Mouse (Mus musculus): ENCODE measurements around the gene AW011738.

The AW011738 gene

DNA sequence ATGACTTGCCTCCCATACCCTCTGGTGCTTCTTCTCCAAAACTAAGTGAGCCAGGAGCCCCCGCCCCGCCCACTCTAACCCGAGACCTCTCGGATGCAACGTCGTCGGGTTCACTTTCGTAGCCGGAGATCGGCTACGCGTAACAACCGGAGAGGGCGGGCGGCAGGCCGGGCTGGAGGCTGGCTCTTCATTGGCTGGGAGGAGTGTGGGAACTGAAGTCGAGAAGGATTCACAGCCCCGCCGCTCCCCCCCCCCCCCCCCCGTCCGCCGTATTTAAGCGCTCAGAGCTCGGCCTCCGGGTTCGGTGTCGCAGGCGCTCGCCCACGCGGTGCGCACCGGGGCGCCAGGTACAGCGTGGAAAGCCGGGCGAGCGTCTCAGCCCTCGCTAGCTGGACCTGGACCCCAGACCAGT is at the start of gene AW011738:
AW011738 (plus strand) TSS at position 304 of the 412 bp plus-strand sequence.
- DNase-seq (ENCODE audit: low spot score): peak; percentile 79

DNA sequence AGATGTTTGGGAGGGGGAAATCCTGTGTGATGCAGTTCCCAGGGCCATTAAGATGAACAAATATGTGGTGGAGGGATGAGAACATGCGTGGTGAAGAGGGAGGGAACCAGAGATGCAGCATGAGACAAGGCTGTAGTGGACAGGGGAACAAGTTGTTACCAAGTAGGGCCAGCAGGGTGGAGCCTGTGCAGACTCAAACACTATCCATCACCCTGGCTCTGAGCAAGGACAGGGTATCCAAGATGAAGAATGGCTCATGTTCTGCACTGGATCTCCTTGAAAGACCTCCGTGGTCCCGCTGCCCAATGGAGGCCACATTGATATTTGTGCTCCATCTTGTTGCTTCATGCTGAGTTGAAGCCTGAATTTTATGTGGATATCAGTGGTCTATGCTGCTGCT is 48.3 kb upstream of the AW011738 start:
- DNase-seq (ENCODE audit: low spot score): no peak

DNA sequence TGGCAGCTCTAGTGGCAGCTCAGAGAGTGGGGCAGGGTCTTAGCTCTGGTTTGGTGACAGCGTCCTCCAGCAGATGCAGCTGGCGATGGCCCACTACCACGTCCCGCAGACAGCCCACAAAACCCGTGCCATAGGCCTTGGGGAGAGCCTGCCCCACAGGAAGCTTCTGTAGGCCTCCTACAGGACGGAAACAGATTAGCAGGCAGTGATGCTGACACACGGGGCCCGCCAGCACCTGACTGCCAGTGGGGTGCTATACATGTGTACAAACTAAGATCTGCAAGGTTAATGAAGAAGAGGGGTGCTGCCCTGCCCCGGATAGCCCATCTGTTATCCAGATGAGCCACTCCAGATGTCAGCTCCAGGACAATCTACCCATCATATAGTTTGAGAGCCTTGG is 36.6 kb upstream of the AW011738 start:
- no peak for DNase-seq (ENCODE audit: low spot score)

DNA sequence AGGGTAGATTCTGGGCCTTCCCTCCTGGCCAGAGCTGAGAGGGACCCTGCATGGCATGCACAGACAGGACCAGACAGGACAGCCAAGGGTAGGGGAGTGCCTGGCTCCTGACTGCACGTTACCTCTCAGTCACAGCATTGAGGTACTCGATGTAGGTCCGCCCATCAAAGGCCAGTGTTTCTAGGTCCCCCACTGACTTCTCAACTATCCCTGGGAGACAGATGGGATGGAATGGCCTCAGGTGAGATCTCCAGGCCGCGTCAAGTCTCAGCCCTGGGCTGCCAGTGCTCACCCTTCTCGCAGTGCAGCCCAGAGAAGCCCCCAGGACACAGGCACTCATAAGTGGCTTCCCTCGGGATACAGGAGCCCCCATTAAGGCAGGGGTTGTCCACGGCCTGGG is 34.5 kb upstream of the AW011738 start:
- DNase-seq (ENCODE audit: low spot score): no peak

DNA sequence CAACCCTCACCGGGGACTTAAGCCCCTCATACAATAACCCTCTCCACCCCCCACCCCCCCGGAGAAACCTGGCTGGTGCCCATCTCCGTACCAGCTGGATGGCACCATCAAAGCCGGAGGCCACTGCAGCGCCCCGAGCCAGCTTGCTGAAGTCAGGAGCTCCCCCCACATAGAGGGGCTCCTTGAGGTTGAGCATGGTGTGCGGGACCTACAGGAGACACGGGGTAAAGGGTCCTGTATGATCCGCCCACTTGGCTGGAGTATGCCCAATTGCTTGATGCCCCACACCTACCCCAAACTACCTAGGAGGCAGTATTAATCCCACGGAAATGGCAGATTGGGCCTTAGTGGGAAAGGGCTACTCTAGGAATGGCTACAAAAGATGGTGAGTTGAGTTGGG is 34.0 kb upstream of the AW011738 start:
- DNase-seq (ENCODE audit: low spot score): no peak

DNA sequence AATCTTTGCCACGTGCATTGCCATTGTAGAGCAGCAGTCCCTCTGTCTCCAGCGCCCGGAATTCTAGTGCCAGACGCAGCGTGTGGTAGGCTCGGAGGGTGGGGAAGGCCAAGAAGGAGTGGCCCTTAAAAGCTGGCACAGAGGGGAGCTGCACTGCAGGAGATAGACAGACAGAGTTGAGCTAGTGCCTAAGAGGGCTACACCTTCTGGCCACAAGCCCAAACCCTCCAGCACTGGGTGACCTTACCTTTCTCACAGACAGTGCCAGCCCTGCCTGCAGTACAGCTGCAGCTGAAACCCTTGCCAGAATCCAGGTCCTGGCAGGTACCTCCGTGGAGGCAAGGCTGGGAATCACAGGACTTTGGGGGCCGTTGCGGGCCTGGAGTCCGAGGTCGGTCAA is 31.3 kb upstream of the AW011738 start:
- no peak for DNase-seq (ENCODE audit: low spot score)

DNA sequence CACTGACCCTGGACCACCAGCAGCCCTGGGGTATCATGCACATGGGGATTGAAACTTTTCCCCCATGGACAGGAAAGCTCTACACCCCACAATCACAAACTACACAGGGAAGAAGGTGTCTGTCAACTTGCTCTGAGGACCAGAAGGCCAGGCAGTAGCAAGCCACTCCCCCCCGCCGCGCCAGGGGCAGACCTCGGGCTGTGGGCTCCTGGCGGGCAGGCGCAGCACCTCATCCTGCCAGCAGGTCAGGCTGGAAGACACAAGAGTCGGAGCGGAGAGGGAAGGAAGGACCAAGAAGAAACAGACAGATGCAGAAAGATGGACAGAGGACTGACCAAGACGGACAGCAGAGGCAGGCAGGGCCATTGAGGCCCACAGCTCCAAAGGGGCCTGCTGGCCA is 25.5 kb upstream of the AW011738 start:
- DNase-seq (ENCODE audit: low spot score): no peak

DNA sequence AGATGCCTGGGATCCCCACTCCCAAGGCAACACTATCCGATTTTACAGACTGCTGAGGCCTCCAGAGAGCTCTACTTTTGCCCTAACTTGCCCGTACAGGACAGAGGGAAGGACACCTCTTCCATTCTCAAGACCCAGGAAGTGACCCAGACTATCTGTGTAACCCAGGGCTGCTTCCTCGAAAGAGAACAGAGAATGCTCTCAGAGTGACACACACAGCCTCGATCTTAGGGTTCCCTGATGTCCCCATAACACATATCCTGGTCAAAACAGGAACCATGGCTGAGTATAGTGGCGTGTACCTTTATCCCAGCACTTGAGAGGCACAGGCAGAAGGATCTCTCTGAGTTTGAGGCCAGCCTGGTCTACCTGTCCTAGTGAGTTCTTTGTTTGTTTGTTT is 19.4 kb upstream of the AW011738 start:
- DNase-seq (ENCODE audit: low spot score): no peak

DNA sequence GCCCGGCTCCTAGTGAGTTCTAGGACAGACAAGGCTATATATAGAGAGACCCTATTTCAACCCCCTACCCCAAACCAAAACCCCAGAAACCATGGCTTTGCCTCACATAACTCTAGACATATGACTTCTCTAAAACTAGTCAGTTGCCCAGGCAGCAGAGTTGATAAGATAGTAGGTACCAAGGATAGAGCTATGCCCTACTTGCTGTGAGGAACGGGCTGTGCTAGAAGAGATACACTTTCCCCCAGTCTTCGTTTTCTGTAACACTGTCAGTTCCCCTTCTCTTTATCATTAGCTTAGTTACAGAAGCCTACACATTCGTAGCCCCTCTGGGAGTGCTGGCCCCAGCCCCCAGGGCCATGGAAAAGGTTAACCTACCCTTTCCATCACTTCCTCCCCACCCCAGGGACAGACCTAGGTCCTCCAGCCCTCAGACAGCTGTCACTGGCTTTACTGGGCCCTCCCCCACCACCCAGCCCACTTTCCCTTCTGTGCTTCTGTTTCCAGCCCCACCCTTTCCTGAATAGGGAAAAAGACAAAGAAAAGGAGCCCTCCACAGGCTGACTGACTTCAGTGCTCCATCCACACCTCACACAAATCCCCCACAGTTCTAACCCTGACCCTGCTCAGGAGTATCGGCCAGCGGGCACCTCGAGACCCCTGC is 18.7 kb upstream of the AW011738 start:
- no peak for DNase-seq (ENCODE audit: low spot score)

DNA sequence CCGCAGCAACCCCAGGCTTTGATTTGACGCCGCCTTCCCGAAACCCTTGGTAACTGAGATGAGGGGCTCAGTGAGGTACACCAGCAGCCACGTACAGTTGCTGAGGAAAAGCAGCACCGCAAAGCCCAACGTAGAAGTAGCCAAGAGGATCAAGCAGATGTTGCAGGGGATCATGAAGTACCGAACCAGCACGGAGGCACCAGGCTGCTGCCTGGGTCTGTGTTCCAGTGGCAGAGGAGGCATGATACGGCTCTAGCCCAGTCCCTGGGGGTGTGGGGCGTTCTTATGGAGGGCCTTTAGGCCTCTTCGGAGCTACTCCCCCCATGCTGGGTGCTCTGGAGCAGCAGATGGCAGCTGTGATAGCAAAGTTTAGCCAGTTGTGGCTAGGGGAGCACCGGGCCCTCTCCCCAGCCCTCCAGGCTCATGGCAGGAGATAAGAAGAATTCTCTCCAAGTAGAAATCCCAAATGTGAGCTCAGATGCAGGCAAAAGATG is 17.6 kb upstream of the AW011738 start:
- DNase-seq (ENCODE audit: low spot score): no peak

DNA sequence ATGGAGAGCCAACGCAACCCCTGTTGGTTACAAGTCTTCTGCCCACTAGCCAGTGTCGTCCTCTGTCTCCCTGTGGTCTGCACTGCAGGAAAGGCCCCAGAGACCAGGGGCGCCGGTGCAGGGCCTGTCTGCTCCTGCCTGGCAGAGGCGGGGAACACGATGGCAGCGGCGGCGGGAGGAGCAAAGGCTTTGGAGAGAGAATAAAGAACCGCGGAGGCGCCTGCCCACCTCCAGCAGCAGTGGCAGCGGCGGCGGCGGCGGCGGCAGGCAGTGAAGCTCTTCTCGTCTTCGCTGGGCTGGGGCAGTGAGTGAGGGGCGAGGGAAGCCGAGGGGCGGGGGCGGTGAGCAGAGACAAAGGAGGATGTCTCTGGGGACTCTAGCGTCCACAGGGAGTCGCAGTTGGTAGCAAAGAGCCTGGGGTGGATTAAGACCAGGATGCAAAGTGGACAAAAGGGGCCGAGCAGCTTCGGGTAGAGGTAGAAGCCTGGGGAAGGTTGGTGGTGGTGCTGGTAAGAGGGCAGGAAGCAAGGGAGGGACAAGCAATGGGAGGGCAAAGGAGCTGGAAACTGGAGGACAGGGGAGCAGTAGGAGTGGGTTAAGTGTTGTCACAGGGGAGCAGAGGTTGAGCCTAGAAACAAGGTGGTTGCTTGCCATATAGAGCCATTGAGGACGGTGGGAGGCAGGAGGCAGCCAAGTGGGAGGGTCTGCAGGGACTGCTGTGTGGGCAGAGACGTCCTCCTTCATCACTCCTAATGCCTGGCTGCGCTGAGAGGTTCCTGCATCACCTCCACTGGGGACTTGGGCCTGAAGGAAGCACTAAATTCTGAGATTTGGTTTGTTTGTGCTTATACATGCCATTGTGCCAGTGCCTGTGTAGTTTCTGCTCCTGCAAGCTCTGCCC is 16.9 kb upstream of the AW011738 start:
- no peak for DNase-seq (ENCODE audit: low spot score)

DNA sequence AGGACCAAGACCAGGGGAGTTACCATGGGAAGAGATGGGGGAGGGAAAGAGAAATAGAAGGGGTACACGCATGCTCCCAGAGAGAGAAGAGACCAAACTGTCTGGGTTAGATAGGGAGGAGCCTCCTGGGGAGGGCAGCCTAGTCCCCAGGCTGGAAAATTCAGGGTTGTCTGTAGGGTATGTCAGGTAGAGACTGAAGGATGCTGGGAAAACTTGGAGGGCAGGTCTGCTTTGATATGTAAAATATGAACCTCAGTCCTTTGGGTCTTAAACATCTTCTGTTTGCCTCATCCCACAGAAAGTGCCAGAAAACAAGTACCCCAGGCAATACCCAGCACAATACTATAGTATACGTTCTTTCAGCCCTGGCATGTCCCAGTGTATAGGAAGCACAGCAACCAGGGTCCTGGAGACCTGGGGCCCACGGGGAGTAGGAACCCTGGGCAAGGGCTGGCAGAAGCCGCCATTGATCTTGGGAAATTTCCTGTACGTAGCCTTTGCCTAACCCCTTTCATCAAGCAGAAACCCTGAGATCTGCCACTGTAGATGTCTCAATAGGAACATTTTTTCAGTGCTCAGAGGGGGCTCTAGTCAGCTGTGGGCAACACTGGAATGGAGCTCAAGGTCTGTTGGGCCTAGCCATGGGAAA is 14.8 kb upstream of the AW011738 start:
- no peak for DNase-seq (ENCODE audit: low spot score)

DNA sequence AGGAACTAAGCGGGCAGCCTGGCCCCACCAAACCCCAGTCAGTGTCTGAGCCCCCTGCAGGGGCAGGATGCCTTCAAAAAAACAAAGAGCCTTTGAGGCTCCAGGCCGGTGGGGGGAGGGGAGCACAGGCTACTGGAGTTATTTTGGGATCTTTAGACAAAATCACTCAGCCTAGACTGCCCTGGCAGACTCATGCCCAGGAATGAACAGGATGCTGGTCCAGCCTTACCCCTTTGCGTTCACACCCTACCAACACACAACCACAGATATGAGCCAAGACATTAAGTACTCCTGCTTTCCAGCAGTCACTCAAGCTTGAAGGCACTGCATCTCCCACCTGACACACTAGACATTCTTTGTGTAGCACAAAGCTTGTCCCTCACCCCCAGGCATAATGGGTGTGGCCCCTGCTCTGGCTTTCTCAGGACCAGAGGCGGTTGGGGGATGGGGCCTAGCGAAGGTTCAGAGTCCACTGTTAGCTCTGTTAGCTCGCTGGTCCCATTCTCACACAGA is 14.2 kb upstream of the AW011738 start:
- no peak for DNase-seq (ENCODE audit: low spot score)

DNA sequence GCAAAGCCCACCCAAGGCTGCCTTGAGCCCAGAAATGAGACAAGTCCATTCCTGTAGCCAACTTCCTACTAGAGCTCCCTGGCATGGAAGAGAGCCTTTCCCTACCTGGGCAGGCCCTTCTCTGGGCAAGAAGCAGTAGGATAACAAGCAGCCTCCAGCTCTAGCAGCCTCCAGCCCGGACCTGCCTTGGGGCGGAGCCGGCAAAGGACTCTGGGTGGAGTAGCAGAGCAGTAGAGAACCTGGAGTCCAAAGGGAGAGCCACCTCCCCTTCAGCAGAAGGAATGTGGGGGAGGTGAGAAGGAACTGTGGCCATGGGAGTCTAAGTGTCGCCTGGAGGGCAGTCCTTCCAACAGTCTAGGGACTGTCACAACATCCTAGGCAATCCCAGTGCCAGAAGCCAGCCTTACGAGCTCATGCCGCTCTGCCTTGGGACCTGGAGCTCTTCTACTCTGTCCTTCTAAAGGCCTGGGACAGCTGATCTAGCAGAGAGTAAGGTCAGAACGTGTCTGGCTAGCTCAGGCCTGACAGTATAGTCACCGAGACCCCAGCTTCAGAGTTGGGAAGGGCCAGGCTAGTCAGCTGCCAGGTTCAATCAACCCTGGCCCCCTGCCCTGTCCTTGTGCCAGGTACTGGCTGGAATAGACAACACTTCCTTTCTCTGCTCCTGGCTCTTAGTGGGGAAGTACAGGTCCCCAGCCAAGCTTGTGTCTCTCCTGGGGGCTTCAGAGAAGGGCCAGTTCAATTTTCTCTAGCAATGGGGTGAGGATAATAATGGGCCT is 10.5 kb upstream of the AW011738 start:
- DNase-seq (ENCODE audit: low spot score): no peak

DNA sequence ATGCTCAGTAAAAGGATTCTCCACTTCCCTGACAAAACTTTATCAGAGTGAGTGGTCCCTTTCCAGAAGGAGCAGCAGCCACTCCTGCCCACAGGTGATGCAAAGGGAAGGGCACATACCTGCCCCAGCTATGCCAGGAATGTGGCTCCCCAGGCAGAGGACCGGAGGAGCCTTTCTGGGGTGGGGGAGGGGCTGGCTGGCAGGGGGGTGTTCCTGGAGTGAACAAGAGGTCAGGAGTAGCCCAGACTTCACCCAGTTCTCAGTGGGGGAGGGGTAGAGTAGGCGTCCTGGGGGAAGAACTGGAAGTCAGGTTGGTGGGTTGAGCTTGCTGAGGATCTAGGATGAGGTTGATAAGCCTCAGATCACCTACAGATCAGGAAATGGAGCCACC is 9.9 kb upstream of the AW011738 start:
- no peak for DNase-seq (ENCODE audit: low spot score)

DNA sequence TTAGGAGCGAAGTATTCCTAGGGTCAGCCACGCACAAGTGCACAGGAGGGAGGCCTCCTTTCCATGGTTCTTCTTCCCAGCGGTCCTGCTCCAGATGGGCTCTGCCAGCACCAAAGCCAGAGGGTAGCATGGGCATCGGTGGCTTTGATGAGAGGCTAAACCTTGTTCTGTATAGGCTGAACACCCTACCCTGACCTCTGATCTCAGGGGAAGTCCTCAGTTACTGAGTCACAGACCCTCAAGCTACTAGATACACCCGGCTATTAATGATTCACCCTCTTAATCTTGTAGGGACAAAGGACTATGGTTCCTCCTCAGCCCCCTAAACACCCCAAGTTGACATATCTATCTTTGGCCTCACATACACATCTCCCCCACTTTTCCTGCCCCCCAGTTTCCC is 9.2 kb upstream of the AW011738 start:
- no peak for DNase-seq (ENCODE audit: low spot score)

DNA sequence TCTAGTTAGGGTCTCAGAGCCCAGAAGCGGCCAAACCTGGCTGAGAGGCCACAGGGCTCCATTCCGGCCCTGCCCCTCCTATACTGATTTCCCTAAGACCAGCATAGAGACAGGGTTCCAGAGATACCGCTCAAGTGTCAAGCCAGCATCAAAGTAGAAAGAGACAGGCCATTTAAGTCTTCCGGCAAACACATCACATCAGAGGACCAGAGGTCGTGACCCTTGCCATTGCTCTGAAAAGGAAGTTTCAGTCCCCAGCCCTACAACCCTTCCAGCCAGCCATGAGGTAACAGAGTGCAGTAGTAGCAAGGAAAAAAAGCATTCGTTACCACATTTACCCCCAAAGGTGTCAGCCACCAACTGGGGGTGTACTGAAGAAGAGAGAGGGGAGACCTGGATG is 8.8 kb upstream of the AW011738 start:
- DNase-seq (ENCODE audit: low spot score): no peak

DNA sequence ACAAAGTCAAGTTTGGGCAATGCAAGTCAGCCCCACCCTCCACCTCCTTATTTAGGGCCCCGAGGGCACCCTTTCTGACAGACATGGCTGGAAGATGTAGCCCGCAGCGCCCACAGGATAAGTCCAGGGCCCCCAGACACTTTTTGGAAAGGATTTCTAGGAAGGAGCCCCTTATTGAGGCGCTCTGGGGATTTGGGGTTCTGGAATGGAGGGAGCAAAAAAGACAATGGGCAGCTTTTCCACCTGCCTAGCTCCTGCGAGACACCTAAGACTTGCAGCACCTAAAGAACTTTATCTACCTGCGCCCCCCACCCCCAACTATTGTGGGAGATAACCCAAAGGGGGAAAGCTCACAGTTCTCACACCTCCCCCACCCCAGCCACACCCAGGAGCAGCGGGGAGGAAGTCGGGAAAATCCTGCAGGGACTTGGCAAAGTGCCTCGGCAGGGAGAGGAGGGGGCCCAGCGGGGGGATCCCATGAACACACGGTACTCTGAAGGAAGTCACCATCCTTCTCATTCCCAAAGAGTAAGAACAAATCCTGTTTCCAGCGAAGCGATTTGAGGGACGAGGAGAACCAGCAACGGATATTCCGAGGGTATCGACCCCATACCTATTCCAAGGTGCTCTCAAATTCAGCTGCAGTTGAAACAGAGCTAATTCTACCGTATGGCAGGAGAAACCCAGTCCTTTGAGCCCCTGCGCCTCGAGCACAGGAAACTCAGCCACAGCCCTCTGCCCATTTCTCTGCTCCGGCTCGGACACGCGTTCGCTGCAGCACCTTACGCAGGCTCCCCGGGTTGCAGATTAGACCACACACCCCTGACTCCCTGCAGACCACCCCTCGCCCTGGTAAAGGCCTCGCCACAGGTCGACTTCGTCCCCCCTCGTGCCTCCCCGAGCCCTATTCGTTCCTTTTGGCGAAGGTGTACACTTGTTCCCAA is 6.9 kb upstream of the AW011738 start:
- no peak for DNase-seq (ENCODE audit: low spot score)

DNA sequence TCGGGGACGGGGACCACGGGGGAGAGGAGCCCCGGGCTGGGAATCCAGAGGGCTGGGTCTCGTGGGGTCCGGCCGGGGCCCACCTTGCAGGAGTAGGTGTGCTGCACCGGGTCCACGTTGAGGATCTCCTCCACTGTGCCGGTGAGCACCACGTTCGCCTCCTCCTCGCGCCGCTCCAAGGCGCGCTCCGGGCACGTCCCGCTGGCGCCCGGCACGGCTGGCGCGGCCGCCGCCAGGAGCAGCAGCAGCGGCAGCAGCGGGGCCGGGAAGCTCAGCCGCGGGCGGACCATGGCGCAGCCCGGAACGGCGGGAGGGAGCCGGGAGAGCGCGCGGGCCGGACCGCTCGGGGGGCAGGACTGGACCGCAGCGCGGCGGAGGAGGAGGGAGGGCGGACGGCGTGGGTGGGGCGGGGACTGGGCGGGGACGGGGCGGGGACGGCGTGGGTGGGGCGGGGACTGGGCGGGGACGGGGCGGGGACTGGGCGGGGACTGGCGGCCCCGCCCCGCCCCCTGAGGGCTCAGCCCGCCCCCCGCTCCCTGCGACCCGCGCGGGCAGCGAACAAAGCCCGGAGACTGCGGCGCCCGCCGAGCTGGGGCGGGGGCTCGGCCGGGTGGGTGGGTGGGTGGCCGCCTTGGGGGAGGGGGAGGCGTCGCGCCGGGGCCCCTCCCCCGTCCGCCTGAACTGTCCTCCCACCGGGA is 5.8 kb upstream of the AW011738 start, which contains the start of gene Agrn:
Agrn (minus strand) TSS at position 358 of the 698 bp plus-strand sequence.
- peak; percentile 73 for DNase-seq (ENCODE audit: low spot score)

DNA sequence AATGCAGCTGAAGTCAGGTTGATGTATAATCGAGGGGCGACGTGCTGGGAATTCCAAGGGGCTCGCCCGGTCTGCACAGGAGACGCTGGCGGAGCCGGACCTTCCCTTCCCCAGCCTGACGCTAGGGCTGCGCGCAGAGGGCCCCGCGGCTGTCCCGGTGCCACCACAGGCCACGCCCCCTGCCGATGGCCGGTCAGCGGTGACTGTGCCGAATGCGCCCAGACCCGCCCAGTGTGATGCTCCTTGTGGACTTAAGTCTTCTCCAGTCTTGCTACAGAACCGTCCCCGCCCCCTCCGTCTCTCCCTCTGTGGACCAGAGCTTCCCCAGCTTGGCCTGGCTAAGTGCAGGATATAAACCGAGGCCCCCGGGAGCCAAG is 5.3 kb upstream of the AW011738 start:
- peak; percentile 85 for DNase-seq (ENCODE audit: low spot score)
